Mouse (Mus musculus): ENCODE measurements around the gene Eva1c. TPM values are rescaled to one million over a fixed set of nuclear protein-coding genes. Genes with fewer than 3 reads are reported as not detected.
A peak's percentile ranks its signal among the peaks of the same experiment; 100 is the strongest.

The Eva1c gene
- polyA plus RNA-seq, 1 experiment from 2014 or later, result 2.8 TPM

GRCm38 (mm10) chr16:90849262-90849661 is 22.7 kb downstream of the Eva1c start:
- H3K27me3 ChIP-seq, result no peaks in the 10 kb centered on the region
- no peaks in the 10 kb centered on the region for H3K9me3 ChIP-seq
- H3K4me1 ChIP-seq (replicated peaks), result peaks cover 8% of the 10 kb centered on the region; the same call in 1 of the 2 replicates
- H3K27ac ChIP-seq (replicated peaks), result no peak overlapping the region
- H3K4me3 ChIP-seq, result no peak overlapping the region
- ATAC-seq (ENCODE audit: low FRiP score, low read depth), result no peak
- H3K9ac ChIP-seq, result no peak overlapping the region
- no peak overlapping the region for H3K4me2 ChIP-seq
- WGBS, result 44% methylated on average over 12 of the region's 12 CpGs
- H3K36me3 ChIP-seq, result no peaks in the 10 kb centered on the region

DNA sequence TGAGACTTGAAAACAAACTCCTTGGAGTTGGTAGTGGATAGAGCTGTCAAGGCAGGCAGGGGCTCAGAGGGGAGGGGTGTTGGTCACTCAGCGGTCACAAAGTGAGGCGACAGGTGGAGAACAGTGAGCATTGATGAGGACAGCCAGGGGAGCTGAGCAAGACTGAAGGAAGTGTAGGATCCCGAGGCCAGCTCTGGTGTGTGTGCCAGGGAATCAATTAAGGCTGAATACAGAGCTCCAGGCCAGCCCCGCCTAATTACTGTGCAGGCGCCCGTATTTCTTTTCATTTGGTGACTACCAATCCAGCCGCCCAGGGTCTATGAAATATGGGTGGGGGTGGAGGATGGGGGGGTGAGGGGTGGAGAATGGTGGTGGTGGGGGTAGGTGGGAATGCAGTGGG is 24.4 kb downstream of the Eva1c start:
- H3K9ac ChIP-seq, result no peak overlapping the region
- no peaks in the 10 kb centered on the region for H3K9me3 ChIP-seq
- peak; percentile 44; the same call in 1 of the 2 replicates for ATAC-seq (ENCODE audit: low FRiP score, low read depth)
- H3K4me2 ChIP-seq, result no peak overlapping the region
- whole genome bisulfite sequencing, result 56% methylated on average over 7 of the region's 7 CpGs
- peaks cover 2% of the 10 kb centered on the region; the same call in 1 of the 2 replicates for H3K4me1 ChIP-seq (replicated peaks)
- H3K36me3 ChIP-seq, result no peaks in the 10 kb centered on the region
- no peaks in the 10 kb centered on the region for H3K27me3 ChIP-seq
- H3K27ac ChIP-seq (replicated peaks), result no peak overlapping the region
- no peak overlapping the region for H3K4me3 ChIP-seq

- H3K9ac ChIP-seq, result no peak overlapping the region
- no peak overlapping the region for H3K27ac ChIP-seq (replicated peaks)
- no peaks in the 10 kb centered on the region for H3K9me3 ChIP-seq
- no peak for ATAC-seq (ENCODE audit: low FRiP score, low read depth)
- H3K4me2 ChIP-seq, result no peak overlapping the region
- no peaks in the 10 kb centered on the region for H3K4me1 ChIP-seq (replicated peaks)
- no peak overlapping the region for H3K4me3 ChIP-seq
- 52% methylated on average over 11 of the region's 11 CpGs for WGBS
- H3K36me3 ChIP-seq, result no peaks in the 10 kb centered on the region
- no peaks in the 10 kb centered on the region for H3K27me3 ChIP-seq
Measured at GRCm38 (mm10) chr16:90851621-90852334, 25.3 kb downstream of the Eva1c start.

GRCm38 (mm10) chr16:90856552-90857200 is 30.2 kb downstream of the Eva1c start:
- Histone ChIP-seq H3K27me3 (no peaks in the 10 kb centered on the region), H3K4me2 (no peak overlapping the region), H3K4me3 (no peak overlapping the region), H3K27ac (replicated peaks) (no peak overlapping the region), H3K36me3 (no peaks in the 10 kb centered on the region), H3K9me3 (no peaks in the 10 kb centered on the region), H3K4me1 (replicated peaks) (no peaks in the 10 kb centered on the region), H3K9ac (no peak overlapping the region)
- no peak for ATAC-seq (ENCODE audit: low FRiP score, low read depth)
- 89% methylated on average over 6 of the region's 6 CpGs for WGBS

GRCm38 (mm10) chr16:90858206-90858605 is 31.7 kb downstream of the Eva1c start:
- Histone ChIP-seq H3K4me3 (no peak overlapping the region), H3K36me3 (no peaks in the 10 kb centered on the region), H3K27ac (replicated peaks) (no peak overlapping the region), H3K9me3 (no peaks in the 10 kb centered on the region), H3K4me2 (no peak overlapping the region), H3K27me3 (no peaks in the 10 kb centered on the region), H3K4me1 (replicated peaks) (no peaks in the 10 kb centered on the region), H3K9ac (no peak overlapping the region)
- no peak for ATAC-seq (ENCODE audit: low FRiP score, low read depth)
- 89% methylated on average over 4 of the region's 4 CpGs for WGBS

DNA sequence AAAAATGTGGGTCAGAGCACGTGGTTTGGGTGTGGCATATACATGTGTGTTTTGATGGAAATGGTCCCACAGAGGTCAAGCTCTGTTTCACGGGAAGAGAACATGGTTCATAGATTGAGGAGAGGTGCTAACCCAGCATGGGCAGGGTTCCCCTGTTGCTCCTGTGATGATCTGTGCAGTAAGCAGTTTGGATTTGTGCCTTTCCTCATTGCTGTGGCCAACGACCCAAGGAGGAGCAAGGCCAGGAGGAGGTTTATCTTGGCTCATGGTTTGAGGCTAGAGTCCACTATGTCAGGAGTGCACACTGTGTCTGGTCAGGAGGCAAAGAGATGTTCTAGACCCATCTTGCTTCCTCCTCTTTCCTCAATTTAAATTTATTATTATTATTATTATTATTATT is 36.5 kb downstream of the Eva1c start:
- no peak overlapping the region for H3K9ac ChIP-seq
- H3K27ac ChIP-seq (replicated peaks), result no peak overlapping the region
- H3K4me2 ChIP-seq, result no peak overlapping the region
- peaks cover 8% of the 10 kb centered on the region for H3K4me1 ChIP-seq (replicated peaks)
- 81% methylated on average over 3 of the region's 3 CpGs for WGBS
- H3K9me3 ChIP-seq, result no peaks in the 10 kb centered on the region
- no peaks in the 10 kb centered on the region for H3K36me3 ChIP-seq
- H3K27me3 ChIP-seq, result no peaks in the 10 kb centered on the region
- no peak for ATAC-seq (ENCODE audit: low FRiP score, low read depth)
- no peak overlapping the region for H3K4me3 ChIP-seq

DNA sequence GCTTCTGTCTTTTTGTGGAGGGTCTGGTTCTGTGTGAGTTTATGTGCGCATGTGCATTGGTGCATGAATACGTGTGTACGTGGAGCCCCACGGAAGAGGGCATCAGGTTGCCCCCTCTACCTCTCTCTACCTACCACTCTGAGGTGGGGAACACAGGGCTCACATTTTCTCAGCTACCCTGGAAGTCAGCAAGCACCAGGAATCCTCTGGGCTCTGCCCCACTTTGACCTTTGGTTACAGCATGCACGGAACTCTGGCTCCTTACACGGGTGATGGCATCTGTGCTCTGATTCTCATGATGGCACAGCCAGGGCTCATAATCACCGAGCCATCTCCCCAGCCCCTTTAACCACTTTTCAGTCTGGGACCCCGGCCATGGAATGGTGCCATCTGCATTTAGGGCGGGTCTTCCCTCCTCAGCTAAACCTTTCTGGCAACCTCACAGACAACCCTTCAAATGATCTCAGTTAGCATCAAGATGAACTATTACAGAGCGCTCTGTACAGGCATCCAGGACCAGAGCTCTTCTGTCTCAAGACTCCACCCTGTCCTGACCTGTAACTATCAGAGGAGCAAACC is 37.0 kb downstream of the Eva1c start:
- ATAC-seq (ENCODE audit: low FRiP score, low read depth), result no peak
- H3K36me3 ChIP-seq, result no peaks in the 10 kb centered on the region
- WGBS, result 77% methylated on average over 10 of the region's 10 CpGs
- no peak overlapping the region for H3K27ac ChIP-seq (replicated peaks)
- H3K4me2 ChIP-seq, result no peak overlapping the region
- H3K4me1 ChIP-seq (replicated peaks), result peaks cover 11% of the 10 kb centered on the region
- H3K27me3 ChIP-seq, result no peaks in the 10 kb centered on the region
- H3K9me3 ChIP-seq, result no peaks in the 10 kb centered on the region
- H3K9ac ChIP-seq, result no peak overlapping the region
- no peak overlapping the region for H3K4me3 ChIP-seq

DNA sequence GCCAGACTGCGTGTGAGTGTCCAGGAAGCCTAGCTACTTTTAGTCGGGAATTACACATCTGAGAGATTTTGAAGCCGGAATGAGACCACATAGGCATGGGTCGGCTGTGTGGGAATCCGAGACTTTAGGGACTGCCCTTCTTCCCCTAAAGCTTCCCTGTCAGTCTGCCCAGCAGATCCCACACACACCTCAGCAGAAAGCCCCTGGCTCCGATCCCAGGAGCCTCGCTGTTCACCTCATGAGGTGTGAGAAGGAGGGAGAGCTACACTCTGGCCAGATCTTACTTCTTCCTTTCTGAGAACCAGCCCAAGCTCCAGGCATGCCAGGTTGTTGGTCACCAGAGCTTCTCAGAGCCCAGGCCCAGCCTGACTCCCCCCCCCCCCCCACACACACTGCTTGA is 38.2 kb downstream of the Eva1c start:
- no peak for ATAC-seq (ENCODE audit: low FRiP score, low read depth)
- whole genome bisulfite sequencing, result 71% methylated on average over 7 of the region's 7 CpGs
- Histone ChIP-seq H3K36me3 (no peaks in the 10 kb centered on the region), H3K9me3 (no peaks in the 10 kb centered on the region), H3K4me2 (no peak overlapping the region), H3K9ac (no peak overlapping the region), H3K4me1 (replicated peaks) (peaks cover 11% of the 10 kb centered on the region), H3K27ac (replicated peaks) (no peak overlapping the region; the same call in 1 of the 2 replicates), H3K4me3 (no peak overlapping the region), H3K27me3 (no peaks in the 10 kb centered on the region)

DNA sequence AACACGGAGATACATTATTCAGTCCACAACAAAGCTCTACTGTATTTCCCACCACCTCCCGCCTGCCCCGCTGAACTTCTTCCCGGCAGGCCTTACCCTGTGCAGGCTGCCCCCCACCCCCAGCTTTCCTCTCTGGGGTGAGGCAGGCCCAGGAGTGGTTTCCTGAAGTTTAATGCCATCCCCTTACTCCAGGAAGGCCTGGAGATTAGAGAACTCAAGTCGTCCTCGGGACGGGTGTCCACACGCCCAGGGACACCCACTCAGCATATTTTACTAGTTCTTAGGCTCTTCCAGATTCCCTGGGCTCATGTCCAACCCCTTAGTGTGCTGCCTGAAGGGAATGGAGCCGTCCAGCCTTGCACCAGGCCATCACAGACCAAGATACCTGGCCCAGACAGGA is 39.1 kb downstream of the Eva1c start:
- ATAC-seq (ENCODE audit: low FRiP score, low read depth), result 0 out of 2 replicates have a peak, but pooled peaks have one; percentile 45
- no peaks in the 10 kb centered on the region for H3K9me3 ChIP-seq
- WGBS, result 49% methylated on average over 9 of the region's 9 CpGs
- H3K4me1 ChIP-seq (replicated peaks), result peaks cover 11% of the 10 kb centered on the region
- H3K27me3 ChIP-seq, result no peaks in the 10 kb centered on the region
- no peaks in the 10 kb centered on the region for H3K36me3 ChIP-seq
- H3K27ac ChIP-seq (replicated peaks), result peak overlapping the region; percentile 53
- H3K9ac ChIP-seq, result no peak overlapping the region
- H3K4me3 ChIP-seq, result no peak overlapping the region
- H3K4me2 ChIP-seq, result no peak overlapping the region

DNA sequence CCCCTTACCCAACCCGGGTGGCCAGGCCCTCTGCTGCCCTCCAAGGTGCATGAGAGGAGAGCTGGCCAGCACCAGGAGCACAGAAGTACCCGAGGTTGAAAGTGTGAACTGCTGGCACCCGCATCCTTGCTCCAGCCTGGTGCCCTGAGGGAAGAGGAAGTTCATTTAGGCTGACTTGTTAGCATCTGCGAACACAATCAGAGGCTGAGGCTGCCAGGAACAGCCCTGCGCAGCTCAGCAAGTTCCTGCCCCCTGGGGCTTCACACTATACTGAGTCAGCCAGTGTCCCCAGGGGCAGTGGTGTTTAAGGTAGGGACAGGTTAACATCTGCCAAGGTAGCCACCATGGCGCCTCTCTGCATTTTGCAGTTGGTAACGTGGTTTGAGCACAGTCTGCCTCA is 41.6 kb downstream of the Eva1c start:
- H3K4me1 ChIP-seq (replicated peaks), result peaks cover 11% of the 10 kb centered on the region
- no peak overlapping the region for H3K4me3 ChIP-seq
- no peak overlapping the region for H3K4me2 ChIP-seq
- WGBS, result 28% methylated on average over 7 of the region's 7 CpGs
- H3K9ac ChIP-seq, result no peak overlapping the region
- no peaks in the 10 kb centered on the region for H3K36me3 ChIP-seq
- no peaks in the 10 kb centered on the region for H3K27me3 ChIP-seq
- H3K27ac ChIP-seq (replicated peaks), result no peak overlapping the region
- ATAC-seq (ENCODE audit: low FRiP score, low read depth), result no peak
- H3K9me3 ChIP-seq, result no peaks in the 10 kb centered on the region

- no peak overlapping the region for H3K4me2 ChIP-seq
- no peaks in the 10 kb centered on the region for H3K27me3 ChIP-seq
- H3K4me1 ChIP-seq (replicated peaks), result peaks cover 9% of the 10 kb centered on the region
- WGBS, result 88% methylated on average over 4 of the region's 4 CpGs
- H3K27ac ChIP-seq (replicated peaks), result no peak overlapping the region
- H3K9ac ChIP-seq, result no peak overlapping the region
- no peaks in the 10 kb centered on the region for H3K9me3 ChIP-seq
- no peaks in the 10 kb centered on the region for H3K36me3 ChIP-seq
- ATAC-seq (ENCODE audit: low FRiP score, low read depth), result no peak
- H3K4me3 ChIP-seq, result no peak overlapping the region
Measured at GRCm38 (mm10) chr16:90869361-90869760, 42.8 kb downstream of the Eva1c start.

- Histone ChIP-seq H3K4me1 (replicated peaks) (peaks cover 4% of the 10 kb centered on the region; the same call in 1 of the 2 replicates), H3K4me2 (no peak overlapping the region), H3K27me3 (no peaks in the 10 kb centered on the region), H3K4me3 (no peak overlapping the region), H3K36me3 (no peaks in the 10 kb centered on the region), H3K9me3 (no peaks in the 10 kb centered on the region), H3K27ac (replicated peaks) (no peak overlapping the region), H3K9ac (no peak overlapping the region)
- WGBS, result 69% methylated on average over 8 of the region's 8 CpGs
- ATAC-seq (ENCODE audit: low FRiP score, low read depth), result no peak
Measured at GRCm38 (mm10) chr16:90872936-90873335, 46.4 kb downstream of the Eva1c start.
